Mouse (Mus musculus): ENCODE measurements around the gene Cabp2. TPM values are rescaled to one million over a fixed set of nuclear protein-coding genes. Genes with fewer than 3 reads are reported as not detected.
"Not testable (repeated sequence)": the region's sequence is repeated elsewhere in the genome, so short reads cannot be mapped to it uniquely, and the experiment has no call there.

Cabp2 gene
- polyA plus RNA-seq, 1 experiment from 2014 or later, result not detected

- Histone ChIP-seq H3K4me1 (ENCODE audit: control insufficient read depth, insufficient read depth, low read length) (peaks cover 15% of the 10 kb centered on the region), H3K4me2 (peak overlapping the region; percentile 31), H3K27ac (ENCODE audit: low read depth, low read length) (no peak overlapping the region), H3K36me3 (ENCODE audit: control insufficient read depth, insufficient read depth, low read length) (peaks cover 13% of the 10 kb centered on the region), H3K4me3 (ENCODE audit: low read depth, low read length) (no peak overlapping the region), H3K27me3 (ENCODE audit: control insufficient read depth, insufficient read depth, low read length) (no peaks in the 10 kb centered on the region), H3K9ac (ENCODE audit: low read depth, low read length) (no peak overlapping the region), H3K9me3 (replicated peaks; ENCODE audit: control insufficient read depth, low read length) (no peaks in the 10 kb centered on the region)
- WGBS (ENCODE audit: insufficient replicate concordance), result 80% methylated on average over 5 of the region's 5 CpGs
- no peak for ATAC-seq (replicated peaks; ENCODE audit: insufficient number of reproducible peaks, low FRiP score, low TSS enrichment)
These were observed 49.7 kb downstream of the Cabp2 start for GRCm38 (mm10) chr19:4131075-4131474.

DNA sequence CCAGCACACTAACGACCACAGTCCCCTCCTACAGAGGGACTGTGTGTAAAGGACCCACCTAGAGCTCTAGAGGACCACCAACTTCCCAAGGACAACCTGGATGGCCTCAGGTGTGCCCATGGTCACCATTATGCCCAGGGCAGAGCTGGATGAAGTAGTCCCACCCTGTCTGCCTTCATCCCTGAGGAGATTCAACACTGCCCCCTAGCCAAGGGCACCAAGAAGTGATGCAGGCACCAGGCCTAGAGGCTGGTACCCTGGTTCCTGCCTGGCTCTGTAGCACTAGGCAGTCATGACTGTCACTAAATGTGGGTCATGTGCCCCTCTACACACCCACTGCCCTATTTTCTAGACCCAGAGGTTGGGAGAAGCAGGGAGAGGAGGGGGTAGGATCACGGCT lies 50.4 kb downstream of the Cabp2 start:
- H3K27me3 ChIP-seq (ENCODE audit: control insufficient read depth, insufficient read depth, low read length), result no peaks in the 10 kb centered on the region
- WGBS (ENCODE audit: insufficient replicate concordance), result 80% methylated on average over 2 of the region's 2 CpGs
- H3K4me3 ChIP-seq (ENCODE audit: low read depth, low read length), result no peak overlapping the region
- peaks cover 13% of the 10 kb centered on the region for H3K36me3 ChIP-seq (ENCODE audit: control insufficient read depth, insufficient read depth, low read length)
- H3K4me2 ChIP-seq, result no peak overlapping the region
- H3K27ac ChIP-seq (ENCODE audit: low read depth, low read length), result no peak overlapping the region
- H3K9me3 ChIP-seq (replicated peaks; ENCODE audit: control insufficient read depth, low read length), result no peaks in the 10 kb centered on the region
- H3K4me1 ChIP-seq (ENCODE audit: control insufficient read depth, insufficient read depth, low read length), result peaks cover 11% of the 10 kb centered on the region
- no peak overlapping the region for H3K9ac ChIP-seq (ENCODE audit: low read depth, low read length)
- no peak for ATAC-seq (replicated peaks; ENCODE audit: insufficient number of reproducible peaks, low FRiP score, low TSS enrichment)

DNA sequence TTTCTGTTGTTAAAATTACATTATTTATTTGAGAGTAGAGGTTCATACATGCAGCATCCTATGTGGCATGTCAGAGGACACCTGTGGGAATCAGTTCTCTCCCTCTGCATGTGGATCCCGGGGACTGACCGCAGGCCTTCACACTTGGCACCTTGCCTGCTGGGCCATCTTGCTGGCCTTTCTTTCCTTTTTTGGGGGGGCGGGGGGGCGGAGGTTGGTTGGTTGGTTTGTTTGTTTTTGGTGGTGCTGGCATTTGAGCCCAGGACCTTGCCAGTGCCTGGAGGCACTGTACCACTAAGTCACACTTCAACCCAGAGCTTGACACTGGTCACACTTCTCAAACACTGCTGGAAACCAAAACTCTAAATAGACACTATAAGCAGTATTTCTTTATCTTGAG lies 53.0 kb downstream of the Cabp2 start:
- Histone ChIP-seq H3K4me1 (ENCODE audit: control insufficient read depth, insufficient read depth, low read length) (peaks cover 5% of the 10 kb centered on the region; the same call in 1 of the 2 replicates), H3K27me3 (ENCODE audit: control insufficient read depth, insufficient read depth, low read length) (no peaks in the 10 kb centered on the region), H3K9ac (ENCODE audit: low read depth, low read length) (no peak overlapping the region), H3K4me2 (no peak overlapping the region), H3K36me3 (ENCODE audit: control insufficient read depth, insufficient read depth, low read length) (peaks cover 10% of the 10 kb centered on the region), H3K4me3 (ENCODE audit: low read depth, low read length) (no peak overlapping the region), H3K27ac (ENCODE audit: low read depth, low read length) (no peak overlapping the region), H3K9me3 (replicated peaks; ENCODE audit: control insufficient read depth, low read length) (no peaks in the 10 kb centered on the region)
- 79% methylated on average over 4 of the region's 4 CpGs for WGBS (ENCODE audit: insufficient replicate concordance)
- no peak for ATAC-seq (replicated peaks; ENCODE audit: insufficient number of reproducible peaks, low FRiP score, low TSS enrichment)

DNA sequence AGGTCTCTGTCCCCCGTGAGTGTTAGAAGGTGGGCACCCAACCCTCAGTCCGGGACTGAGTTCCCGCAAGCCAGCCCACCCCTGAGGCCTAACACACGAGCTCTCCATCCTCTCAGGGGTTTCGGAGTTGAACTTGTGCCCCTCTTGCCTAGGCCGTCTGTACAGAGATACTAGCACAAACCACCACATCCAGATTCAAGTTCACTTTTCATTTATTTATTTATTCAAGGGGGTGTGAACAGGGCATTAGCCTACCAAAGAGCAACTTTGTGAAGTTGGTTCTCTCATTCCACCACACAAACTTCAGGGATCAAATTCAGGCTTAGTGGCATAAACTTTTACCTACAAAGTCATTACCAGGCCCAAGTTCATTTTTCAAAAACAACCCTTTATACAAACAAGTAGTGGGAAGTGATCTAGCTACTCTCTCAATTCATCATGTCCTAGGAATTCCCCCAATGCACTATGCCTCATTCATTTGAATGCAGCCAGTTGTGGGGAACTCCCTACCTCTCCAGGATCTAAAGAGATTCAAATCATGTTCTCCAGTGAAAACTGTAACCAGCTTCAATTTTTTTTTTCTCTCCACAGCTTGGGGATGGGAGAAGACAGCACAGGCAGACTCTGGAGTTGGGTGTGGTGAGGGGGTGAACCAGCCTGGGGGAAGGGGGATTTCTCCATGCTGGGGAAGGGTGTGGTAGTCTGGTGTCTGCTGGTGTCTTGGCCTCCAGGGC lies 54.0 kb downstream of the Cabp2 start:
- H3K4me3 ChIP-seq (ENCODE audit: low read depth, low read length); H3K27me3 ChIP-seq (ENCODE audit: control insufficient read depth, insufficient read depth, low read length); H3K9me3 ChIP-seq (replicated peaks; ENCODE audit: control insufficient read depth, low read length); H3K27ac ChIP-seq (ENCODE audit: low read depth, low read length); H3K9ac ChIP-seq (ENCODE audit: low read depth, low read length); H3K4me2 ChIP-seq; H3K36me3 ChIP-seq (ENCODE audit: control insufficient read depth, insufficient read depth, low read length); H3K4me1 ChIP-seq (ENCODE audit: control insufficient read depth, insufficient read depth, low read length); ATAC-seq (replicated peaks; ENCODE audit: insufficient number of reproducible peaks, low FRiP score, low TSS enrichment): not testable (repeated sequence)
- WGBS (ENCODE audit: insufficient replicate concordance), result 75% methylated on average over 6 of the region's 6 CpGs

DNA sequence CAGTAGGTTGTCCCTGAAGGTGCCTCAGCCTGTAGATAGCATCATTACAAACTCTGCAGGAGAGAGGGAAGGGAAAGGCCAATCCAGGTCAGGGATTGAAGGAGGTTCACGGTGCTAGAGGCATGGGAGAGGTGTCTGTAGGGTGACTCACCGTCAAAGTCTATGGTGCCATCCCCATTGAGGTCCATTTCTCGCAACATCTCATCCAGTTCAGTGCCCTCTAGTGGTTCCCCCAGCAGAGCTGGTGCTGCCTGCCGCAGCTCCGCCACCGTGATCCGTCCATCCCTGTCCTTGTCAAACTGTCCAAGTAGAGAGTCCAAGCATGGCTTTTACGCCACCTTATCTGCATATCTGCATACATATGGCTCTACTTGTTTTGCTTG lies 54.6 kb downstream of the Cabp2 start:
- peak; percentile 46; the same call in 1 of the 2 replicates for ATAC-seq (replicated peaks; ENCODE audit: insufficient number of reproducible peaks, low FRiP score, low TSS enrichment)
- H3K4me1 ChIP-seq (ENCODE audit: control insufficient read depth, insufficient read depth, low read length); H3K36me3 ChIP-seq (ENCODE audit: control insufficient read depth, insufficient read depth, low read length); H3K4me3 ChIP-seq (ENCODE audit: low read depth, low read length); H3K9ac ChIP-seq (ENCODE audit: low read depth, low read length); H3K27ac ChIP-seq (ENCODE audit: low read depth, low read length); H3K4me2 ChIP-seq; H3K9me3 ChIP-seq (replicated peaks; ENCODE audit: control insufficient read depth, low read length); H3K27me3 ChIP-seq (ENCODE audit: control insufficient read depth, insufficient read depth, low read length): not testable (repeated sequence)
- 18% methylated on average over 8 of the region's 8 CpGs for WGBS (ENCODE audit: insufficient replicate concordance)

DNA sequence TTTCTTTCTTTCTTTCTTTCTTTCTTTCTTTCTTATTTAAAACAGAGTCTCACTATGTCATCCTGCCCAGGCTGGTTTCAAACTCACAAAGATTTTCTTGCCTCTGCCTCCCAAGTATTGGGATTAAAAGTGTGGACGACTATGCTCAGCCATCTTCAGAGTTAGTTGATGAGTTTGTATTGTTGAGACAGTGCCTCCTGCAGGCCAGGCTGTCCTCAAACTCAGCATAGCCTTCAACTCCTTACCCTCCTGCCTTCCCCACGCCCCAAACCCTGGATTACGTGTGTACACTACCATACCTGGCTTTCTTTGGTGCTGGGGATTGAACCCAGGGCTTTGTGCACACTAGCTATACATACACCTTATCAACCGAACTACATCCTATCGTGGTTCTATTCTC lies 55.1 kb downstream of the Cabp2 start:
- Histone ChIP-seq H3K4me1 (ENCODE audit: control insufficient read depth, insufficient read depth, low read length) (no peaks in the 10 kb centered on the region), H3K27ac (ENCODE audit: low read depth, low read length) (no peak overlapping the region), H3K36me3 (ENCODE audit: control insufficient read depth, insufficient read depth, low read length) (peaks cover 10% of the 10 kb centered on the region), H3K9me3 (replicated peaks; ENCODE audit: control insufficient read depth, low read length) (no peaks in the 10 kb centered on the region), H3K4me2 (no peak overlapping the region), H3K27me3 (ENCODE audit: control insufficient read depth, insufficient read depth, low read length) (no peaks in the 10 kb centered on the region), H3K4me3 (ENCODE audit: low read depth, low read length) (no peak overlapping the region), H3K9ac (ENCODE audit: low read depth, low read length) (no peak overlapping the region)
- ATAC-seq (replicated peaks; ENCODE audit: insufficient number of reproducible peaks, low FRiP score, low TSS enrichment), result no peak
- WGBS (ENCODE audit: insufficient replicate concordance), result 76% methylated on average over 5 of the region's 5 CpGs

Other genes starting within 250 kb of the Cabp2 start
- gene Chka, start 229.8 kb upstream of the Cabp2 start, polyA plus RNA-seq (2014; fragmentation: Nextera tagmentation; extraction: Ambion mirVana), result 26.6 and 27.9 TPM in 2 replicates
- gene Tcirg1, start 174.4 kb upstream of the Cabp2 start, polyA plus RNA-seq (2014; fragmentation: Nextera tagmentation; extraction: Ambion mirVana), result 16.2 and 18.7 TPM in 2 replicates
- 364 and 376 TPM in 2 replicates for gene Ndufs8, start 168.8 kb upstream of the Cabp2 start, polyA plus RNA-seq (2014; fragmentation: Nextera tagmentation; extraction: Ambion mirVana)
- 2.3 and 2.4 TPM in 2 replicates for gene Aldh3b1, start 151.8 kb upstream of the Cabp2 start, polyA plus RNA-seq (2014; fragmentation: Nextera tagmentation; extraction: Ambion mirVana)
- 4.5 and 6.2 TPM in 2 replicates for gene Unc93b1, start 146.4 kb upstream of the Cabp2 start, polyA plus RNA-seq (2014; fragmentation: Nextera tagmentation; extraction: Ambion mirVana)
- gene Aldh3b3, start 122.9 kb upstream of the Cabp2 start, polyA plus RNA-seq (2014; fragmentation: Nextera tagmentation; extraction: Ambion mirVana), result not detected in 2 replicates
- 0.16 TPM in 1 of 2 replicates, not detected in the other for gene Aldh3b2, start 109.2 kb upstream of the Cabp2 start, polyA plus RNA-seq (2014; fragmentation: Nextera tagmentation; extraction: Ambion mirVana)
- 8.0 and 11.3 TPM in 2 replicates for gene Acy3, start 95.0 kb upstream of the Cabp2 start, polyA plus RNA-seq (2014; fragmentation: Nextera tagmentation; extraction: Ambion mirVana)
- gene Tbx10, start 88.8 kb upstream of the Cabp2 start, polyA plus RNA-seq (2014; fragmentation: Nextera tagmentation; extraction: Ambion mirVana), result 0.11 TPM in 1 of 2 replicates, not detected in the other
- gene Nudt8, start 81.0 kb upstream of the Cabp2 start, polyA plus RNA-seq (2014; fragmentation: Nextera tagmentation; extraction: Ambion mirVana), result 48.0 and 48.8 TPM in 2 replicates
- gene Gm49405, start 81.0 kb upstream of the Cabp2 start, polyA plus RNA-seq (2014; fragmentation: Nextera tagmentation; extraction: Ambion mirVana), result 2.3 and 2.5 TPM in 2 replicates
- 64.5 and 65.9 TPM in 2 replicates for gene Doc2g, start 78.3 kb upstream of the Cabp2 start, polyA plus RNA-seq (2014; fragmentation: Nextera tagmentation; extraction: Ambion mirVana)
- 369 and 417 TPM in 2 replicates for gene Ndufv1, start 68.8 kb upstream of the Cabp2 start, polyA plus RNA-seq (2014; fragmentation: Nextera tagmentation; extraction: Ambion mirVana)
- 359 and 387 TPM in 2 replicates for gene Gstp1, start 43.6 kb upstream of the Cabp2 start, polyA plus RNA-seq (2014; fragmentation: Nextera tagmentation; extraction: Ambion mirVana)
- 2.9 and 3.4 TPM in 2 replicates for gene Gstp2, start 35.6 kb upstream of the Cabp2 start, polyA plus RNA-seq (2014; fragmentation: Nextera tagmentation; extraction: Ambion mirVana)
- gene Gstp3, start 22.0 kb upstream of the Cabp2 start, polyA plus RNA-seq (2014; fragmentation: Nextera tagmentation; extraction: Ambion mirVana), result 0.49 TPM in 1 of 2 replicates, not detected in the other
- 63.4 and 64.0 TPM in 2 replicates for gene Cdk2ap2, start 15.6 kb downstream of the Cabp2 start, polyA plus RNA-seq (2014; fragmentation: Nextera tagmentation; extraction: Ambion mirVana)
- 15.5 and 17.3 TPM in 2 replicates for gene Pitpnm1, start 18.4 kb downstream of the Cabp2 start, polyA plus RNA-seq (2014; fragmentation: Nextera tagmentation; extraction: Ambion mirVana)
- gene Aip, start 44.3 kb downstream of the Cabp2 start, polyA plus RNA-seq (2014; fragmentation: Nextera tagmentation; extraction: Ambion mirVana), result 91.4 and 93.4 TPM in 2 replicates
- not detected in 2 replicates for gene Gpr152, start 58.2 kb downstream of the Cabp2 start, polyA plus RNA-seq (2014; fragmentation: Nextera tagmentation; extraction: Ambion mirVana)
- gene Cabp4, start 62.5 kb downstream of the Cabp2 start, polyA plus RNA-seq (2014; fragmentation: Nextera tagmentation; extraction: Ambion mirVana), result not detected in 2 replicates
- 109 and 113 TPM in 2 replicates for gene Coro1b, start 67.0 kb downstream of the Cabp2 start, polyA plus RNA-seq (2014; fragmentation: Nextera tagmentation; extraction: Ambion mirVana)
- 1.3 and 1.7 TPM in 2 replicates for gene Ptprcap, start 72.0 kb downstream of the Cabp2 start, polyA plus RNA-seq (2014; fragmentation: Nextera tagmentation; extraction: Ambion mirVana)
- gene Rps6kb2, start 81.8 kb downstream of the Cabp2 start, polyA plus RNA-seq (2014; fragmentation: Nextera tagmentation; extraction: Ambion mirVana), result 34.3 and 38.1 TPM in 2 replicates
- 2.1 and 2.8 TPM in 2 replicates for gene Carns1, start 93.9 kb downstream of the Cabp2 start, polyA plus RNA-seq (2014; fragmentation: Nextera tagmentation; extraction: Ambion mirVana)
- 1.0 and 1.3 TPM in 2 replicates for gene Tbc1d10c, start 109.7 kb downstream of the Cabp2 start, polyA plus RNA-seq (2014; fragmentation: Nextera tagmentation; extraction: Ambion mirVana)
- gene Ppp1ca, start 110.5 kb downstream of the Cabp2 start, polyA plus RNA-seq (2014; fragmentation: Nextera tagmentation; extraction: Ambion mirVana), result 749 and 760 TPM in 2 replicates
- gene Rad9a, start 120.1 kb downstream of the Cabp2 start, polyA plus RNA-seq (2014; fragmentation: Nextera tagmentation; extraction: Ambion mirVana), result 20.6 and 24.1 TPM in 2 replicates
- 1.2 and 2.5 TPM in 2 replicates for gene Clcf1, start 132.7 kb downstream of the Cabp2 start, polyA plus RNA-seq (2014; fragmentation: Nextera tagmentation; extraction: Ambion mirVana)
- gene AC109138.7, start 132.8 kb downstream of the Cabp2 start, polyA plus RNA-seq (2014; fragmentation: Nextera tagmentation; extraction: Ambion mirVana), result not detected in 2 replicates
- gene Pold4, start 150.3 kb downstream of the Cabp2 start, polyA plus RNA-seq (2014; fragmentation: Nextera tagmentation; extraction: Ambion mirVana), result 17.4 and 19.5 TPM in 2 replicates
- gene Ssh3, start 187.6 kb downstream of the Cabp2 start, polyA plus RNA-seq (2014; fragmentation: Nextera tagmentation; extraction: Ambion mirVana), result 3.1 and 3.6 TPM in 2 replicates
- 2.1 and 2.2 TPM in 2 replicates for gene Ankrd13d, start 201.6 kb downstream of the Cabp2 start, polyA plus RNA-seq (2014; fragmentation: Nextera tagmentation; extraction: Ambion mirVana)
- 12.0 and 14.2 TPM in 2 replicates for gene Grk2, start 224.6 kb downstream of the Cabp2 start, polyA plus RNA-seq (2014; fragmentation: Nextera tagmentation; extraction: Ambion mirVana)